Mouse (Mus musculus) heart, postnatal 14 days (tissue): ENCODE results near the gene D430041D05Rik. TPM values are rescaled to one million over a fixed set of nuclear protein-coding genes. Genes with fewer than 3 reads are reported as not detected.

Experiments
- DNase-seq, 2 experiments: peaks; one replicate each; pipeline ENCODE4 v3.0.0; 2021 to 2022
- intact Hi-C: fragments of 180-260 bp; cut with DNase I; formaldehyde crosslinking; loops from one replicate; pipeline ENCODE4 v1.15.1; 2025
- total RNA-seq, 2 experiments: library from RNA; stranded (reverse); gene quantifications; 2 replicates each; pipeline ENCODE4 v1.2.3; 2021

D430041D05Rik gene
- total RNA-seq, 2 experiments from 2014 or later, result 0.10 to 1.4 TPM

DNA sequence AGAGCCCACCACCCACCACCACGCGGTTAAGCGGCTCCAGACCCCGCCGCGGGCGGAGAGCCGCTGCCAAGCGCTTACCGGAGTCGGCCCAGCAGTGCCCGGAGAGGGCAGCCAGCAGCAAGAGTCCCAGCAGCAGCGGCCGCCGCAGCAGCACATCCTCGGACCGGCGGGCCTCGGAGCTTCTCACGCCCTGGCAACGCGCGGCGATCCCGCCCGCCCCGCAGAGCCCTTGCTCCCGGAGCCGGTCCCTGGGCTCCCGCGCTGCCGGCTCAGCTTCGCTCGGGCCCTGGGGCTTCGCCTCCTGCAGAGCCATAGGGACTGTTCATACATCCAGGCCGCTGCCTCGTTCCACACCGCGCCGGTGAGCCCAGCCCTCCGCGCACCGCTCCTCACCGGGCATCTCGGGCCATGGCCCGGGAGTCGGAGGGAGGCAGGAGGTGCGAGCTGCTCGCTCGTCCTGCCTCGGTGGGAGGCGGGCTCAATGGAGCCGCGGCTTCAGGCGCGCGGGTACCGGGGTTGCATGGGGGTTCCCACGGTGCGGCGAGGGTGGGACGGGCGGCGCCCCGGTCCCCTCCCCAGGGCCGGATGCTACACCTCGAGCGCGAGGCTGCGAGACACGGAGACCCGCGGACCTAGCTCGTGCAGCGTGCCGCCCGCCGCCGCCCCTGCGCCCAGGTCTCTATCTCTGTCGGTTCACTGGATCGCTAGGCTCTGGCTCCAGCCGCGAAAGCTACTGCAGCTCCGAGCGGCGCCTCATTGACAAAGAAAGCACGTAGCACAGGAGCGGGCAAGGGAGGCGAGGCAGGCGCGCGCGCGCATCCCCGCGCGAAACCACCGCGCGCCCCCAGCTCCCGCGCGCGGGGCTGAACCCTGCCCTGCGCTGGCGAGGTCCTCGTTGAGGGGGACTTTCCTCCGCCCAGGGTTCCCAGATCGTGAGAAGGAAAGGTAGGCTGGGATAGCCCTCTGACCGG lies 677 bp downstream of the D430041D05Rik start:
- intact Hi-C loops, result no loop called here
- DNase-seq, result peak; percentile 19 to 21

DNA sequence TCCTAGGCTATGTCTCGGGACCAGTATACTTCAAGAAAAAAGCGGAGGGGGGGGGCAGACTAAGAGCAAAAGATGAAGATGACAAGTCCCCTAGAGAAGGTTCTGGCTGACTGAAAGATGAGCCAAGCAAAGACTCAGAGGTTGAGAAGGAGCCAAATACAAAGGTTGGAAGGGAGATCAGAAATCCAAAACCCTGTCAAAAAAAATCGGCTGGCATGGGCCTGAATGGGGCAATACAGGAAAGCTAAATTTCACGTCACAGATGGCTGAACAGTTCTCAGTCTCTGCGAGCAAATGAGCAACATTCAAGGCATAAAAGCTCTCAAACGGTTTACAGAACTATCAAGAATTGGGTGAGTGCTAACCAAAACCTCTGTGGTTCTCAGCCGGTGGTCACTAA lies 2.5 kb downstream of the D430041D05Rik start:
- intact Hi-C loops, result no loop called here
- no peak for DNase-seq

DNA sequence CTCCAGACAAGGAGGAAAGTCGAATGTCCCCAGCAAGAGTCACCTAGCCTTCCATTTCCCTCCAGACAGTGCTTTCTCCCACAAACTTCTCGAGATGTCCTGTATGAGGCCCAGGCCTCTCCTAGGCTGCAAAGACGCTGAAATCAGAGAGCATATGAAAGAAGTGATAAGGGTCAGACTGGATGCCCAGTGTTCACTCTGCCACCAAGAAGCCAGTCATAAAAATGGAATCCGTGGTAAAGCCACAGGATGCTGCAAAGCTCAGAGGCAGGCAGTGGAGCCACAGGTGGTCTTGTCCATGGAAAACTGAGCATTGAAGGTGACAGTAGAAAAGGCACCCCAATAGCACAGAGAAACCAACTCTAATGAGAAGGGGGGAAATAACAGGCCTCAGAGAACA lies 2.9 kb downstream of the D430041D05Rik start:
- intact Hi-C loops, result no loop called here
- DNase-seq, result no peak

GRCm38 (mm10) chr2:104404036-104404435 lies 6.8 kb downstream of the D430041D05Rik start:
- no peak for DNase-seq
- intact Hi-C loops, result no loop called here

GRCm38 (mm10) chr2:104398651-104399290 lies 12.0 kb downstream of the D430041D05Rik start:
- intact Hi-C loops, result no loop called here
- no peak for DNase-seq

- intact Hi-C loops, result no loop called here
- no peak for DNase-seq
These were observed 14.9 kb downstream of the D430041D05Rik start for GRCm38 (mm10) chr2:104395961-104396360.

DNA sequence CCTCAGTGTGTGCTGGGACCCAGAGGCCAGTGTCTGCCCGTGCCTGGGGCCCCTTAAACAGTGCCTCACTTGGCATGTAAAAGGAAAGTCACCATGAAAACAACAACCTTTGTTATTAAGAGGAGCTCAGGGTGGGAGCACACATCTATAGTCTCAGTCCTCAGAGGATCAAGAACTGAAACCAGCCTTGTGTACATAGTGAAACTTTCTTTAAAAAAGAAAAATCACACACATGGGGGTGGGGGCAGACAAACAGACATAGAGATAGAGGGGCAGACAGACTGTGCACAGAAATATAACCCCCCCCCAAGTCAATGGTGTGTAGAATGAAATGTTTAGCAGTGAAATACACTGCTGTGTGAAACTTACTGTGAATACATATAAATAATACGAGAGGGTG lies 16.0 kb downstream of the D430041D05Rik start:
- no peak for DNase-seq
- intact Hi-C loops, result no loop called here

GRCm38 (mm10) chr2:104392700-104393312 lies 18.0 kb downstream of the D430041D05Rik start:
- intact Hi-C loops, result no loop called here
- no peak for DNase-seq

DNA sequence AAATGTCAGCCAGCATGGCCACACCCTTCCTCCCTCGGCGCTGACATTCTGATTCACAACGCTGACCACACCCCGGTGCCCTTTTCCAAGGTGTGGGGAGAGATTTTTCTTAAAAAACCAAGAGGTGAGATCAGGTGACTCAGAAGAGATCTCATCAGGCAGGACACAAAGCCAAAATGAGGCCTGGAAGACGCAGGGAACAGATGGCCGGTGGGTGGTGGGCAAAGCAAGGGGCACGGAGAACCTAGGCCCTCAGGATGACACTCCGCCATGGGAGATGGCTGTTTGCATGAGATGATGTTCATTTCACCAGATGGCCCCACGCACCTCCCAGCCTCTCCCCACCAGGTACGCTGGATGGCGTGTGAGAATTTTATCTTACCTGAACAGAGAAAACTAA lies 21.6 kb downstream of the D430041D05Rik start:
- no peak for DNase-seq
- intact Hi-C loops, result no loop called here

GRCm38 (mm10) chr2:104385941-104386340 lies 24.9 kb downstream of the D430041D05Rik start:
- intact Hi-C loops, result no loop called here
- DNase-seq, result no peak

DNA sequence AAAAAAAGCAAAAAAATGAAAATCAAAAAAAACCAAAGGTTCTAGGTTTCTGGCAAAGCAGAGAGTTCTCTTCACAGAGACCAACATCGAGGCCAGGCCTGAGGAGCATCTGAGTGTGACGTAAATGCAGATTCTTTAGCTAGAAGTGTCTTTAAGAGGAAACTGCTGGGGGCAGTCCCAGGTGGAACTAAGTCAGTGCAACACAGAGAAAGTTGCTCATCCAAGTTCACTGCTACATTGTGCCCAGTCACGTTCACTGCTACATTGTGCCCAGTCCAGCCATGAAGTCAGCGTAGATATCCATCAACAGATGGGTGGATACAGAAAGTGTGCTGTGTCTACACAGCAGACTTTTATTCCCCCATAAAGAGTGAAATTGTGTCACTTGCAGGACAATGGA lies 27.2 kb downstream of the D430041D05Rik start:
- intact Hi-C loops, result no loop called here
- no peak for DNase-seq

- intact Hi-C loops, result no loop called here
These were observed 28.0 kb downstream of the D430041D05Rik start for GRCm38 (mm10) chr2:104382813-104383212.

GRCm38 (mm10) chr2:104379304-104379703 lies 31.5 kb downstream of the D430041D05Rik start:
- intact Hi-C loops, result no loop called here
- DNase-seq, result no peak

More at GRCm38 (mm10) chr2:104382813-104383212, 28.0 kb downstream of the D430041D05Rik start:
- no peak for DNase-seq

DNA sequence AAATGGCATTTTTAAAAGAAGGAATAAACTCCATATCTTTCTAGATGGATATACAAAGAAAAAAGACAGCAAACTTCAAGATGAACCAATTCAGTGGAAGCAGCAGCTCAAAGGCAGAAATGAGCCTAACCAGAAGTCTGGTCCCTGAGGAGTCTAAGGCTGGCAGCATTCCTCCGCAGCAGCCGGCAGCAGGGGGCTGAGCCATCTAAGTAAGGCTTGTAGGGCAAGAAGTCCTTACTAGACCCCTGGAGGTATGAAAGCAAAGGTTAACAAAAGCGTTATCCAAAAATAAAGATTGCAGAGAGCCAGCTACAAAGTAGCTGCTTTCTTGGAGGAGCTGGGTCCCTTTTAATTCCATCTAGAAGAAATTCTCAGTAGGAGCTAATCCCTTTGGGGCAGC lies 32.0 kb downstream of the D430041D05Rik start:
- peak in 1 of 2 experiments; percentile 14 for DNase-seq
- intact Hi-C loops, result no loop called here

GRCm38 (mm10) chr2:104377990-104378389 lies 32.8 kb downstream of the D430041D05Rik start:
- no peak for DNase-seq
- intact Hi-C loops, result no loop called here

DNA sequence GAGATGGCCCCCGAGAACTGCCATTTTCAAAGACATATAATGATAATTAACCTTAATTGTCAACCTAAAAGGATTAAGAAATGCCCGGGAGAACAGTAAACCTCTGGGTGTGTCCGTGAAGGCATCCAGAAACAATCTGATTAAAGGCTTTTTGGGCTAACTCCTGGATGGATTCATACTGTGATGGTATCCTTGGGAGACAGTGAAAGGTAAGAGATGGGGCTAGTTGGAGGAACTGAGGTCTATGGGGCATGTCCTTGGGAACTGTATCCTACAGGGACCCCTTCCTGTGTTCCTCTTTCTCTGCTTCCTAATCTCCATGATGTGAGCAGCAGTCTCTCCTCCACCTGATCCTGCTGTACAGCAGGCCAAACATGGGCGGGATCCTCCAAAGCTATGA lies 38.7 kb downstream of the D430041D05Rik start:
- intact Hi-C loops, result no loop called here
- DNase-seq, result no peak

DNA sequence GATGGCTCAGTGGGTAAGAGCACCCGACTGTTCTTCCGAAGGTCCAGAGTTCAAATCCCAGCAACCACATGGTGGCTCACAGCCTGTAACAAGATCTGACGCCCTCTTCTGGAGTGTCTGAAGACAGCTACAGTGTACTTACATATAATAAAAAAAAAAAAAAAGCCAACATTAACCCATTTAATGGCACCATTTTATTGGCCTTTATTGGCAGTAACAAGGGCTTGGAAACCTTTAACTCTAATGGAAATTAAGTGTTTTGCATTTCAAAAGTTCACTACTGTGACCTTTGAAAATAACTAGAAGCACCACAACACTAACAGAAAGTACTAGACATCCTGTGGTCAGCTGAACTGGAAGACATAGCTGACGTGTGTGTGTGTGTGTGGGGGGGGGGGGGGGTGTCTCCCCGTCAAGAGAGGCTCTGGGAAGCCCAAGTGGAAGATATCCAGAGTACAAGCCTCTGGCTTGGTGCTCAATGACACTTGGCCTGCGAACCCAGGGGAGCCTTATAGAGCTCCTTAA lies 39.1 kb downstream of the D430041D05Rik start:
- no peak for DNase-seq
- intact Hi-C loops, result no loop called here

GRCm38 (mm10) chr2:104367836-104368298 lies 42.9 kb downstream of the D430041D05Rik start:
- peak in 1 of 2 experiments; percentile 12 for DNase-seq
- intact Hi-C loops, result no loop called here

GRCm38 (mm10) chr2:104367291-104367690 lies 43.5 kb downstream of the D430041D05Rik start:
- intact Hi-C loops, result no loop called here
- DNase-seq, result peak in 1 of 2 experiments; percentile 12

GRCm38 (mm10) chr2:104359305-104359704 lies 51.5 kb downstream of the D430041D05Rik start:
- DNase-seq, result no peak
- intact Hi-C loops, result no loop called here

- intact Hi-C loops, result no loop called here
These were observed 51.9 kb downstream of the D430041D05Rik start for GRCm38 (mm10) chr2:104358881-104359280.

More at GRCm38 (mm10) chr2:104358881-104359280, 51.9 kb downstream of the D430041D05Rik start:
- no peak for DNase-seq
